Mouse (Mus musculus) erythroblast, embryonic 14.5 days (primary cell): Measurements from ENCODE around the gene 4930579F01Rik. TPM values are rescaled to one million over a fixed set of nuclear protein-coding genes. Genes with fewer than 3 reads are reported as not detected.
A peak's percentile ranks its signal among the peaks of the same experiment; 100 is the strongest.

Experiments
- H3K27me3 ChIP-seq: 2 replicates; pipeline ENCODE4 v1.6.1; 2012; ENCODE audit warnings: inconsistent platforms; ENCODE audit not compliant: control insufficient read depth
- H3K36me3 ChIP-seq: 2 replicates; pipeline ENCODE4 v1.6.1; 2012; ENCODE audit warnings: mild to moderate bottlenecking, inconsistent platforms; ENCODE audit not compliant: control insufficient read depth
- H3K4me1 ChIP-seq: 2 replicates; pipeline ENCODE4 v1.6.1; 2012; ENCODE audit warnings: inconsistent platforms; ENCODE audit not compliant: control insufficient read depth
- H3K4me3 ChIP-seq: replicated peaks from 2 replicates; pipeline ENCODE3; 2012; ENCODE audit warnings: moderate library complexity, mild to moderate bottlenecking, inconsistent platforms
- H3K9me3 ChIP-seq: 2 replicates; pipeline ENCODE4 v1.6.1; 2012; ENCODE audit warnings: low read length, inconsistent platforms, mixed read lengths; ENCODE audit not compliant: control insufficient read depth
- GATA1 ChIP-seq: IDR thresholded peaks from 2 replicates; pipeline ENCODE4 v1.6.1; 2012; ENCODE audit warnings: low read length, inconsistent platforms, mixed read lengths
- TAL1 ChIP-seq: IDR thresholded peaks from 3 replicates; pipeline ENCODE4 v1.6.1; 2012; ENCODE audit warnings: low read length, inconsistent platforms, mixed read lengths
- polyA plus RNA-seq: library from polyadenylated mRNA; stranded (reverse); fragments of >175 nt; gene quantifications from 2 replicates; pipeline ENCODE4 v1.2.3, GENCODE M21; 2012

Gene 4930579F01Rik
- polyA plus RNA-seq, 1 experiment = not detected

DNA sequence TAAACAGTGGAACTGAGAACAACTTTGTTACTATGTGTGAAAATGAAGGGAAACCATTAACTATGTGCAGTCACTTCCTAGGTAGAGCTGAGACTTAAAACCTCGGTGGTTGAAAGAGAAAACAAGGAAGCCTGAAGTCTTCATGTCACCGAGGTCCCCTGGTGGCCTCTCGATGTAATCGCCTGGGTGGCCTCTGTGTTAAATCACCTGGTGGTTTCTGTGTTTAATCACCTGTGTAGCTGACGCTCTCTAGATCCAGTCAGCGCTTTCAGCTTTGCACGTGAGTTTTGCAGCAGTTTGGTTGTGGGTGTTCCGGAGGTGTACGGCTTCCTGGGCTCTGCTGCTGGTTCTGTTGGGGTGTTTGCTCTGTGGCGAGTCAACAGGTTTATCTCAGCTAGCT, 20.3 kb downstream of the 4930579F01Rik start:
- Histone ChIP-seq H3K4me3 (no peak overlapping the region), H3K4me1 (no peaks in the 10 kb centered on the region), H3K9me3 (no peaks in the 10 kb centered on the region; the same call in 1 of the 2 replicates), H3K27me3 (no peaks in the 10 kb centered on the region), H3K36me3 (no peaks in the 10 kb centered on the region)
- TF ChIP-seq TAL1 (no peak), GATA1 (no peak)

DNA sequence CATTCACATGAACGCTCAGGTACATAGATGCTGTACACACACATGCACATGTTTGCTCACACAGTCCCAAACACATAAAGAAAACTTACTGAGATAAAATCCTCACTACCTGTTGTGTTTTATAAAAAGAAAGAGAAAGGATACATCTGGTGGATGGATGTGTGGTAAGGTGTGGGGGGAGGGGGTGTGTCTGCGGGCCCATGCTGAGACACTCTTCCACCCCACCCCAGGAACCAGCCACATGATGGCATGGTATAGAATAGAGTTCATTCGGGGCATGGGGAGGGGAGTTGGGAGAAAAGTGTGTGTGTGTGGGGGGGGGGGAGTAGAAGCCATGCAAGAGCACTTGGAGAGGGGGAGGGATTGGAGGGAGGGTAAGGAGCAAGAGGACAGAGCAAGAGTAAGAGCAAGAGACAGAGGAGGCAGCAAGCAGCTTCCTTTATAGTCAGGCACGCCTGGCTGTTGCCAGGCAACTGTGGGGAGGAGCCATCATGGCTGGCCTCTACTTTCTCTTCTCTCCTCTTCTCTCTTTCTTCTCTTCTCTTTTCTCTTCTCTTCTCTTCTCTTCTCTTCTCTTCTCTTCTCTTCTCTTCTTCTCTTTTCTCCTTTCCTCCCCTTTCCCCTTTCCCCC, 31.0 kb downstream of the 4930579F01Rik start:
- TF ChIP-seq GATA1 = no peak
- TF ChIP-seq TAL1 = no peak
- H3K4me3 ChIP-seq = no peak overlapping the region
- no peaks in the 10 kb centered on the region; the same call in 1 of the 2 replicates for H3K36me3 ChIP-seq
- no peaks in the 10 kb centered on the region for H3K4me1 ChIP-seq
- H3K9me3 ChIP-seq = no peaks in the 10 kb centered on the region
- H3K27me3 ChIP-seq = no peaks in the 10 kb centered on the region

DNA sequence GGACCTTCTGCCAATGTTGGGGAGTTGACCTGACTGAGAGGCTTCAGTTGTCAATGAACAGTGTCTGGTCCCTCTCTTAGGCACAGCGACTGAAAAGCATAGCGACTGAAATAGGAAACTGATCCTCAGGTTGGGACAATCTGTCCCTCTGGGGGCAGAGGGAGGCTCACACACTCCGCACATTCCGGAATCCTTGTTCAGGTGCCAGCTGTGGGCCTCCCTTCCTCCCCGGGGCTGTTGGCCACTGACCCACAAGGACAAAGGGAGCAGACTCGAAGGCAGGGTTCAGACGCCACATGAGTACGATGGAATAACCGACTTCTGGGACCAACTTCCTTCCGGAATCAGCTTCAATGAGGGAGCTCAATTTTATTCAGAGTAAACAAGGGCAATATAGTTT, 32.0 kb downstream of the 4930579F01Rik start:
- no peaks in the 10 kb centered on the region for H3K4me1 ChIP-seq
- TF ChIP-seq TAL1 = no peak
- TF ChIP-seq GATA1 = no peak
- H3K36me3 ChIP-seq = peaks cover 2% of the 10 kb centered on the region
- no peaks in the 10 kb centered on the region for H3K27me3 ChIP-seq
- no peaks in the 10 kb centered on the region for H3K9me3 ChIP-seq
- H3K4me3 ChIP-seq = no peak overlapping the region

DNA sequence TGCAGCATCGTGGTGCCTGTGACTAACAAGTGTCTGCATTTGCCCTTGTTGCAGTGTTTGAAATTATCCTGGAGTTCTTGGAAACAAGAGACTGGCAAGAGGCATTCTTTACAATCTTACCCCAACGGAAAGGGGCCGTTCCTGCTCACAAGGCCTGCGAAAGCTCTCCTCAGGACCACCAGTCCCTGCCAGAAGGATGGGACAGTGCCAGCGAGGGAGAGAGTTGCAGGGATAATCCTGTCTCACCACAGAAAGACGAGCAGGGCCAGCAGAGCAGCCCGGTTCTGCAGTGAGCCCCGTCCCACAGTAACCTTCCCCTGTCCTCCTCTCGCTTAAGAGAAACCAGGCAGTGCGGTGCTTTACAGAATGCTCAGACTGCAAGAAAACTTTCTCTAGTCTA, 37.0 kb downstream of the 4930579F01Rik start:
- H3K36me3 ChIP-seq = peaks cover 34% of the 10 kb centered on the region
- H3K4me3 ChIP-seq = no peak overlapping the region
- no peaks in the 10 kb centered on the region for H3K27me3 ChIP-seq
- no peaks in the 10 kb centered on the region for H3K4me1 ChIP-seq
- TF ChIP-seq GATA1 = no peak
- TF ChIP-seq TAL1 = no peak
- no peaks in the 10 kb centered on the region for H3K9me3 ChIP-seq

DNA sequence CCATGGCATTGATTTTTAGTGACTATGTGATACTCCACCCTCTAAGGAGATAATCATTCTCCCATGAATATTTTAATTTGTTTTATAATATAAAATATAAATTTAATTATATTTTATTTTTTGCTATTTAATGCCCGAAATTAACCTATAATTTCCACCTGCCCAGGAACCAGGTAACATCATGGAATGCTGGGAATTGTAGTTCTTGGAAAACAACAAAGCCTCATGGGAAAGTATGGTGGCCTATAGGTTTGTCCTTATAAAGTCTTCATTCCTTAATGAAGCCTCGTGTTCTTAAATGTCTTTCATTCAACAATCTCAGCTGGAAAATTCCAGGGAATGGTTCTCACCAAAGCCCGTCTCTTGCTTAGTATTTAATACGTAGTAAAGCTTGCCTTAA, 38.6 kb downstream of the 4930579F01Rik start:
- H3K27me3 ChIP-seq = no peaks in the 10 kb centered on the region
- no peak for TF ChIP-seq TAL1
- no peak for TF ChIP-seq GATA1
- no peaks in the 10 kb centered on the region for H3K4me1 ChIP-seq
- H3K4me3 ChIP-seq = no peak overlapping the region
- peaks cover 45% of the 10 kb centered on the region for H3K36me3 ChIP-seq
- H3K9me3 ChIP-seq = no peaks in the 10 kb centered on the region

DNA sequence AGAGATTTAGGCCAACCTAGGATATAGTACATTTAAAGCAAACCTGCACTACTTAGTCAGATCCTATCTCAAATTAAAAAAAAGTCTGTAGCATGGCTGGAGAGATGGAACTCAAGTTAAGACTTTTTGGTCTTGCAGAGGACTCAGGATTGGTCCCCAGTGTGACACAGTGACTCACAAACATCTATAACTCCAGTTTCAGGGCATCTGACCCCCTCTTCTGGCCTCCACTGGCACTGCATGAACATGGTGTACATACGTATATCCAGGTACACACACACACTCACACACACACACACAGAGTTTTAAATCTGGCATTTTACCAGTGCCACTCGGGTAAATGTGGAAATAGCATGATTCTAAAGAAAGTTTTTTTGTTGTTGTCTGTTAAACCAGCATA, 44.8 kb downstream of the 4930579F01Rik start:
- Histone ChIP-seq H3K36me3 (peaks cover 48% of the 10 kb centered on the region), H3K9me3 (no peaks in the 10 kb centered on the region), H3K4me1 (peaks cover 4% of the 10 kb centered on the region), H3K4me3 (no peak overlapping the region), H3K27me3 (no peaks in the 10 kb centered on the region)
- TF ChIP-seq TAL1 (no peak), GATA1 (no peak)

DNA sequence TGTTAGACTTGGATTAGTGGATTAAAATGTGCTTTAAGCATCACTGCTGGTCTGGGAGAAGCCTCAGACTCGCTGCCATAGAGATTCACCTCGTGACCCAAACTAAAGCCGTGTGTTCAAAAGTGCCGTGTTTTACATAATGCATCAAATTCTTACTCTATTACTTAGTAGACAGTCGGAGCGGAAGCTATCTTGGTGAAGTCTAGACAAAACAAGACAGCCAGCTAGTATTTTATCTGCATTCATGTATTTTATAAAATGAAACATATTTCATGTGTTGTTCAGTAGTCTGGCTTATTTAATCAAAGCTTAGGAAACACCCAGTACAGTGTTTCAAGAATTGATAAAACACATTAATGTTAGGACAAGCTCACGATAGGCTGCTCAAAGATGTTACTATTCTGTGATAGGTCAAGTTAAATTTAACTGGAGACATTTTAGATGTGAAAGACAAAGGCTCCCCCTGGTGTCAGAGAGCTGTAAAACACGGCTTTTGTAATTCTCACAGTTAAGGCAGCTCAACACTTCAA, 48.9 kb downstream of the 4930579F01Rik start, which contains the start of gene Mttp:
Gene Mttp, minus strand, starts transcription at position 327 of the 530 bp plus-strand sequence.
- Histone ChIP-seq H3K4me3 (peak within 1 kb of the TSS; percentile 95), H3K36me3 (peaks cover 21% of the 10 kb centered on the region), H3K27me3 (no peaks in the 10 kb centered on the region), H3K9me3 (no peaks in the 10 kb centered on the region), H3K4me1 (peaks cover 12% of the 10 kb centered on the region)
- no peak for TF ChIP-seq TAL1

DNA sequence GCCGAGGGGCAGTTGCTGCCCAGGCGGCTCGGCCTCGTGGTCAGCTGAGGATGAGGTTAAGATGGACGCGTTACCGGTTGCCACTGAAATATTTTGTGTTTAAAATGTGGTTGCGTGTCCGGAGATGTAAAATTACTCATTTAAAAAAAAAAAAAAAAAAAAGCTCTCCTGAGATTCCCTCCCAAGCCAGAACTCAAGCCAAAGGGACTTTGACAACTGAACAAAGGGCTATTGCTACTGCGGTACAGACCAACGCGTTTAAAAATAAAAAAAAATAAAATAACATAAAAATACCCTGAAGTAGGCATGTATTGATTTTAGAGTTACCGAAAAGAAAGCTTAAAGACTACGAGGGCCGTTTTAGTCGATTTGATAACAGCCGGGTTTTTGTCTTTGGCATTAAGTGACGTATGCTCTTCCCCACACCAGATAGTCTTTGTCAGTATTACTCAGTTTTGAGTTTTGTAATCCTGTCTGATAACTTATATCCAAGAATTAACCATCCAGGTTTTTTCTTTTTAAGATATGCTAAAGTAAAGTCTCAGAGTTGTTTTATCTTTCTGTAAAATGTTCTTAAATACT, 49.5 kb downstream of the 4930579F01Rik start:
- H3K36me3 ChIP-seq = peaks cover 15% of the 10 kb centered on the region
- H3K4me1 ChIP-seq = peaks cover 14% of the 10 kb centered on the region
- H3K27me3 ChIP-seq = no peaks in the 10 kb centered on the region
- peak overlapping the region; percentile 95 for H3K4me3 ChIP-seq
- no peak for TF ChIP-seq TAL1
- TF ChIP-seq GATA1 = no peak
- no peaks in the 10 kb centered on the region for H3K9me3 ChIP-seq

DNA sequence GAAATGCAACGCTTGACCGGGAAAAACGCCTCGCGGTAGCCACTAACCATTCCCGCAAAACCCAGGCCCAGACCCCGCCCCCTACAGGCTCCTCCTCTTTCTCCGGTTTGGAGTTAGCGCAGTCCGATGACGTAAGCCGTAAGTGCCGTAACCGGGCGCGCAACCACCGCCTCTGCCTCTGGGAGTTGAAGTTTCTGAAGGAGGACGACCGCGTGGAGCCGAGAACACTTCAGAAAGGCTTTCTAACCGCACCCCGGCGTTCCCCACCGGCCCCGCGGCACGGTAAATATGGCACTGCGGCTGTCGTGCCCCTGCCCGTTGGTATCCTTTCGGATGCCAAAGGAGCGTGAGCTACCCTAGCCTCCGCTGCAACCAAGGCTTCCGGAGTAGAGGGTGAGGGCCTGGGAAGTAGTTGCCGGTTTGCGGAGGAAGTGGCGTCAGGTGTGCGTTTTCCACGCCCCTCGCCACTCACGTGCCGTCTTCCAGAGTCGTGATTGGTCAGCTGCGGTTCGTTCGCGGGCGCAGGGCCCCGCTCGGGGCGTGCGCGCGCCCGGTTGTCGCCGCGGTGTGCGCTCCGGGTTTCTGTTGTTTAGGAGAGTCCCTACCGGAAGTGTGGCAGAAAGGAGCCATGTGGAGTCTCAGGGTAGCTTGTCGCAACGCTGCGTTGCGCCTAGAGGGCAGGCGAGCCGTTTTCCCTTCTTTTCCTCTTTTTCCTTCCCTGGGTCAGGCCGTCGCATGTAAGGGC, 50.1 kb downstream of the 4930579F01Rik start, which contains the start of gene Trmt10a:
Gene Trmt10a, plus strand, starts transcription at position 134 of the 745 bp plus-strand sequence.
- Histone ChIP-seq H3K36me3 (peaks cover 8% of the 10 kb centered on the region), H3K4me1 (peaks cover 14% of the 10 kb centered on the region), H3K9me3 (no peaks in the 10 kb centered on the region), H3K4me3 (peak within 1 kb of the TSS; percentile 95), H3K27me3 (no peaks in the 10 kb centered on the region)
- TF ChIP-seq TAL1 (no peak), GATA1 (no peak)
